Mouse (Mus musculus) midbrain, embryonic 16.5 days (tissue): ENCODE results near the gene Ints7. TPM values are rescaled to one million over a fixed set of nuclear protein-coding genes. Genes with fewer than 3 reads are reported as not detected.

Experiments used
- ATAC-seq: fragments of 200-750 bp; cut with Nextera tagmentation; 2 replicates; pipeline ENCODE4 v1.8.0; 2017; ENCODE audit warnings: moderate TSS enrichment
- H3K27ac ChIP-seq: fragments of 300-500 bp; sonication (generic); 2 replicates; pipeline ENCODE4 v1.5.1; 2014; ENCODE audit warnings: mild to moderate bottlenecking, low read length, mixed read lengths
- H3K27me3 ChIP-seq: fragments of 300-500 bp; sonication (generic); 2 replicates; pipeline ENCODE4 v1.6.1; 2014; ENCODE audit warnings: low read depth, low read length, mixed read lengths; ENCODE audit not compliant: control insufficient read depth, insufficient read depth
- H3K36me3 ChIP-seq: fragments of 300-500 bp; sonication (generic); 2 replicates; pipeline ENCODE4 v1.6.1; 2014; ENCODE audit warnings: mild to moderate bottlenecking, low read length, moderate library complexity, mixed read lengths; ENCODE audit not compliant: control insufficient read depth, insufficient read depth
- H3K4me1 ChIP-seq: fragments of 300-500 bp; sonication (generic); 2 replicates; pipeline ENCODE4 v1.6.1; 2014; ENCODE audit warnings: mild to moderate bottlenecking, low read length, mixed read lengths; ENCODE audit not compliant: control insufficient read depth, insufficient read depth
- H3K4me2 ChIP-seq: fragments of 300-500 bp; sonication (generic); 2 replicates; pipeline ENCODE4 v1.6.1; 2014; ENCODE audit warnings: mild to moderate bottlenecking, low read length, mixed read lengths
- H3K4me3 ChIP-seq: fragments of 300-500 bp; sonication (generic); 2 replicates; pipeline ENCODE4 v1.5.1; 2014; ENCODE audit warnings: low read depth, mild to moderate bottlenecking, low read length, moderate library complexity, mixed read lengths
- H3K9ac ChIP-seq: fragments of 300-500 bp; sonication (generic); 2 replicates; pipeline ENCODE4 v1.6.1; 2014; ENCODE audit warnings: low read depth, low read length, mixed read lengths
- H3K9me3 ChIP-seq: fragments of 300-500 bp; sonication (generic); replicated peaks from 2 replicates; pipeline ENCODE4 v1.6.1; 2014; ENCODE audit warnings: mild to moderate bottlenecking, low read length, mixed read lengths; ENCODE audit not compliant: control insufficient read depth, poor library complexity, severe bottlenecking
- WGBS: fragments of 180-500 bp; shearing (Covaris S2); extraction: QIAGEN DNeasy Blood & Tissue Kit; methylation state at CpG from one replicate; pipeline ENCODE4 v1.1.7; 2014; 5-methylcytosine and 5-hydroxymethylcytosine counted together
- polyA plus RNA-seq: library from polyadenylated mRNA; unstranded; fragments of >200 nt; fragmentation: Nextera tagmentation; extraction: Ambion mirVana; gene quantifications from 2 replicates; pipeline ENCODE4 v1.2.1, GENCODE M21; 2015

Ints7 gene
- polyA plus RNA-seq, 1 experiment from 2014 or later, result 34.7 TPM

- WGBS, result 74% methylated on average over 6 of the region's 6 CpGs
- Histone ChIP-seq H3K9me3 (no peaks in the 10 kb centered on the region), H3K27ac (no peak overlapping the region), H3K4me1 (no peaks in the 10 kb centered on the region), H3K4me3 (no peak overlapping the region), H3K36me3 (no peaks in the 10 kb centered on the region), H3K9ac (no peak overlapping the region), H3K27me3 (no peaks in the 10 kb centered on the region), H3K4me2 (no peak overlapping the region)
- ATAC-seq, result no peak
Measured at GRCm38 (mm10) chr1:191632511-191633095, 57.2 kb downstream of the Ints7 start.

GRCm38 (mm10) chr1:191634116-191634515, 58.7 kb downstream of the Ints7 start:
- Histone ChIP-seq H3K4me2 (no peak overlapping the region), H3K4me1 (no peaks in the 10 kb centered on the region), H3K36me3 (no peaks in the 10 kb centered on the region), H3K27me3 (no peaks in the 10 kb centered on the region), H3K9me3 (no peaks in the 10 kb centered on the region), H3K9ac (no peak overlapping the region), H3K4me3 (no peak overlapping the region), H3K27ac (no peak overlapping the region)
- no peak for ATAC-seq
- WGBS, result 69% methylated on average over 2 of the region's 2 CpGs

GRCm38 (mm10) chr1:191638404-191638803, 63.0 kb downstream of the Ints7 start:
- Histone ChIP-seq H3K9me3 (no peaks in the 10 kb centered on the region), H3K9ac (no peak overlapping the region), H3K4me1 (no peaks in the 10 kb centered on the region), H3K27ac (no peak overlapping the region), H3K36me3 (no peaks in the 10 kb centered on the region), H3K4me3 (no peak overlapping the region), H3K4me2 (no peak overlapping the region), H3K27me3 (no peaks in the 10 kb centered on the region)
- WGBS, result 88% methylated on average over 2 of the region's 2 CpGs
- ATAC-seq, result no peak

GRCm38 (mm10) chr1:191639200-191639807, 63.9 kb downstream of the Ints7 start:
- WGBS, result 74% methylated on average over 3 of the region's 3 CpGs
- no peak overlapping the region for H3K27ac ChIP-seq
- no peaks in the 10 kb centered on the region for H3K27me3 ChIP-seq
- no peaks in the 10 kb centered on the region for H3K9me3 ChIP-seq
- H3K36me3 ChIP-seq, result no peaks in the 10 kb centered on the region
- no peak for ATAC-seq
- H3K4me3 ChIP-seq, result no peak overlapping the region
- no peaks in the 10 kb centered on the region for H3K4me1 ChIP-seq
- no peak overlapping the region for H3K4me2 ChIP-seq
- no peak overlapping the region for H3K9ac ChIP-seq

- 81% methylated on average over 2 of the region's 2 CpGs for WGBS
- Histone ChIP-seq H3K4me1 (no peaks in the 10 kb centered on the region), H3K27me3 (no peaks in the 10 kb centered on the region), H3K27ac (no peak overlapping the region), H3K36me3 (no peaks in the 10 kb centered on the region), H3K9ac (no peak overlapping the region), H3K4me3 (no peak overlapping the region), H3K4me2 (no peak overlapping the region), H3K9me3 (no peaks in the 10 kb centered on the region)
- ATAC-seq, result no peak
Measured at GRCm38 (mm10) chr1:191640146-191640545, 64.7 kb downstream of the Ints7 start.

- H3K36me3 ChIP-seq, result no peaks in the 10 kb centered on the region
- 70% methylated on average over 3 of the region's 3 CpGs for WGBS
- H3K9ac ChIP-seq, result no peak overlapping the region
- ATAC-seq, result no peak
- H3K4me3 ChIP-seq, result no peak overlapping the region
- no peaks in the 10 kb centered on the region for H3K9me3 ChIP-seq
- H3K4me2 ChIP-seq, result no peak overlapping the region
- no peaks in the 10 kb centered on the region for H3K27me3 ChIP-seq
- H3K4me1 ChIP-seq, result no peaks in the 10 kb centered on the region
- H3K27ac ChIP-seq, result no peak overlapping the region
Measured at GRCm38 (mm10) chr1:191640848-191641247, 65.4 kb downstream of the Ints7 start.

- 23% methylated on average over 2 of the region's 2 CpGs for WGBS
- Histone ChIP-seq H3K36me3 (no peaks in the 10 kb centered on the region), H3K9ac (no peak overlapping the region), H3K4me2 (no peak overlapping the region), H3K27me3 (no peaks in the 10 kb centered on the region), H3K9me3 (no peaks in the 10 kb centered on the region), H3K27ac (no peak overlapping the region), H3K4me1 (no peaks in the 10 kb centered on the region), H3K4me3 (no peak overlapping the region)
- no peak for ATAC-seq
Measured at GRCm38 (mm10) chr1:191641438-191641837, 66.0 kb downstream of the Ints7 start.

GRCm38 (mm10) chr1:191642903-191643302, 67.5 kb downstream of the Ints7 start:
- Histone ChIP-seq H3K4me2 (no peak overlapping the region), H3K9ac (no peak overlapping the region), H3K9me3 (no peaks in the 10 kb centered on the region), H3K4me1 (no peaks in the 10 kb centered on the region), H3K36me3 (no peaks in the 10 kb centered on the region), H3K27ac (no peak overlapping the region), H3K4me3 (no peak overlapping the region), H3K27me3 (no peaks in the 10 kb centered on the region)
- no peak for ATAC-seq
- WGBS, result 48% methylated on average over 4 of the region's 4 CpGs

GRCm38 (mm10) chr1:191645921-191646320, 70.5 kb downstream of the Ints7 start:
- Histone ChIP-seq H3K9me3 (no peaks in the 10 kb centered on the region), H3K4me1 (no peaks in the 10 kb centered on the region), H3K9ac (no peak overlapping the region), H3K27me3 (no peaks in the 10 kb centered on the region), H3K27ac (no peak overlapping the region), H3K4me2 (no peak overlapping the region), H3K4me3 (no peak overlapping the region), H3K36me3 (no peaks in the 10 kb centered on the region)
- 52% methylated on average over 8 of the region's 8 CpGs for WGBS
- no peak for ATAC-seq
